Mouse (Mus musculus) thymus, adult 2 months (tissue): ENCODE measurements around the gene Cep295.

Source experiments
- CTCF ChIP-seq: fragments of 200-500 bp; IDR thresholded peaks from 2 replicates; pipeline ENCODE4 v1.5.1; 2012; ENCODE audit warnings: mild to moderate bottlenecking, control low read depth, low read length, moderate library complexity, borderline replicate concordance; ENCODE audit not compliant: control insufficient read depth, poor library complexity, insufficient read depth; ENCODE audit errors: extremely low read depth
- POLR2A ChIP-seq: fragments of 200-500 bp; IDR thresholded peaks from 2 replicates; pipeline ENCODE4 v1.6.1; 2012; ENCODE audit warnings: mild to moderate bottlenecking, low read length, control low read depth, moderate library complexity; ENCODE audit not compliant: control insufficient read depth, poor library complexity, insufficient read depth; ENCODE audit errors: extremely low read depth

- TF ChIP-seq POLR2A, result no peak
- TF ChIP-seq CTCF, result no peak
Measured at GRCm38 (mm10) chr9:15387075-15387643, 29.6 kb upstream of the Cep295 start.
